ENCODE assay signal across 15 mouse cellular contexts in the genomic region with DNA sequence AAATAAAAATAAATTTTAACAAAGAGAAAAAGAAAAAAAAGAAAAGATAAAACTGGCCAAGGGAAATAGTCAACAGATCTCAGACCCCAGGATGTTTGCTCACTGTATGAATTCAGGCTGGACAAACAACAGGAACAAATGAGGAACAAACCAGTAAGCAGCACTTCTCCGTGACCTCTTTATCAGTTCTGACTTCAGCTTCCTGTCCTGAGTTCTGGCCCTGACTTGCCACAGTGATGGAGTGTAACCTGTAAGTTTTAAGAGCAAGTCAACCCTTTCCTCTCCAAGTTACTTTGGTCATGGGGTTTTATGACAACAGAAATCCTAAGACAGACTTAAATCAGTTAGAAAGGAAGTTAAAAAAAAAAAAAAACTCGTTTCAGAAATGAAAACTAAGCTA.
"Had no signal": no experiment of that assay in that cellular context is flagged by ENCODE, and none has a peak within 500 bp of the region (broad histone marks: within the 10 kb centered on the region; RNA-seq: fewer than 3 reads in every experiment).

No protein-coding gene starts in this region.

- H3K36me3 ChIP-seq: kidney, embryonic 15.5 days; limb, embryonic 15.5 days; stomach, embryonic 15.5 days had no signal

- H3K9ac ChIP-seq: kidney, embryonic 15.5 days; limb, embryonic 15.5 days; liver, embryonic 14.5 days; stomach, embryonic 15.5 days had no signal

- ATAC-seq: intestine, embryonic 16.5 days; midbrain, embryonic 16.5 days had no signal

- H3K27ac ChIP-seq: kidney, embryonic 15.5 days; left cerebral cortex, adult 2 months; limb, embryonic 15.5 days; liver, embryonic 14.5 days; stomach, embryonic 15.5 days had no signal

- H3K4me3 ChIP-seq: kidney, embryonic 15.5 days; left cerebral cortex, adult 2 months; limb, embryonic 15.5 days; stomach, embryonic 15.5 days had no signal

- H3K4me2 ChIP-seq: kidney, embryonic 15.5 days; limb, embryonic 15.5 days; midbrain, embryonic 11.5 days; stomach, embryonic 15.5 days had no signal

- H3K27me3 ChIP-seq: kidney, embryonic 15.5 days; limb, embryonic 15.5 days; stomach, embryonic 15.5 days had no signal

- H3K4me1 ChIP-seq: kidney, embryonic 15.5 days; limb, embryonic 15.5 days; stomach, embryonic 15.5 days had no signal

- DNase-seq: kidney, adult 2 months; kidney, postnatal 14 days; lung, adult 18-20 months; right cerebral cortex, postnatal 4 days; spleen, adult 18-20 months; thymus, adult 2 months; thymus, postnatal 25 days had no signal

- H3K9me3 ChIP-seq: kidney, embryonic 15.5 days; limb, embryonic 15.5 days; stomach, embryonic 15.5 days had no signal
